Mouse (Mus musculus) cortical plate, adult 2 months (tissue): ENCODE measurements around the gene Igfbp4. TPM values are rescaled to one million over a fixed set of nuclear protein-coding genes. Genes with fewer than 3 reads are reported as not detected.

ENCODE experiments used
- H3K27ac ChIP-seq: fragments of 200-500 bp; 2 replicates; pipeline ENCODE4 v1.5.1; 2012; ENCODE audit warnings: low read length, control low read depth, inconsistent platforms; ENCODE audit not compliant: insufficient read depth
- H3K4me1 ChIP-seq: fragments of 200-500 bp; 2 replicates; pipeline ENCODE4 v1.6.1; 2011; ENCODE audit warnings: low read length; ENCODE audit not compliant: control insufficient read depth, insufficient read depth
- H3K4me3 ChIP-seq: fragments of 200-500 bp; 2 replicates; pipeline ENCODE4 v1.5.1; 2011; ENCODE audit warnings: mild to moderate bottlenecking, low read length, control low read depth; ENCODE audit not compliant: insufficient read depth
- CTCF ChIP-seq: fragments of 200-500 bp; IDR thresholded peaks from 2 replicates; pipeline ENCODE4 v1.5.1; 2011; ENCODE audit warnings: mild to moderate bottlenecking, control low read depth, low read length; ENCODE audit not compliant: insufficient read depth; ENCODE audit errors: extremely low read depth
- POLR2A ChIP-seq: fragments of 200-500 bp; IDR thresholded peaks from 2 replicates; pipeline ENCODE4 v1.6.1; 2011; ENCODE audit warnings: mild to moderate bottlenecking, low read length, control low read depth; ENCODE audit not compliant: insufficient read depth; ENCODE audit errors: extremely low read depth
- polyA plus RNA-seq: library from polyadenylated mRNA; depleted of rRNA; stranded (reverse); fragments of >200 nt; gene quantifications from 2 replicates; pipeline ENCODE4 v1.2.3, GENCODE M21; 2012; rRNA removed

The Igfbp4 gene
- polyA plus RNA-seq, result 106 and 120 TPM in 2 replicates

DNA sequence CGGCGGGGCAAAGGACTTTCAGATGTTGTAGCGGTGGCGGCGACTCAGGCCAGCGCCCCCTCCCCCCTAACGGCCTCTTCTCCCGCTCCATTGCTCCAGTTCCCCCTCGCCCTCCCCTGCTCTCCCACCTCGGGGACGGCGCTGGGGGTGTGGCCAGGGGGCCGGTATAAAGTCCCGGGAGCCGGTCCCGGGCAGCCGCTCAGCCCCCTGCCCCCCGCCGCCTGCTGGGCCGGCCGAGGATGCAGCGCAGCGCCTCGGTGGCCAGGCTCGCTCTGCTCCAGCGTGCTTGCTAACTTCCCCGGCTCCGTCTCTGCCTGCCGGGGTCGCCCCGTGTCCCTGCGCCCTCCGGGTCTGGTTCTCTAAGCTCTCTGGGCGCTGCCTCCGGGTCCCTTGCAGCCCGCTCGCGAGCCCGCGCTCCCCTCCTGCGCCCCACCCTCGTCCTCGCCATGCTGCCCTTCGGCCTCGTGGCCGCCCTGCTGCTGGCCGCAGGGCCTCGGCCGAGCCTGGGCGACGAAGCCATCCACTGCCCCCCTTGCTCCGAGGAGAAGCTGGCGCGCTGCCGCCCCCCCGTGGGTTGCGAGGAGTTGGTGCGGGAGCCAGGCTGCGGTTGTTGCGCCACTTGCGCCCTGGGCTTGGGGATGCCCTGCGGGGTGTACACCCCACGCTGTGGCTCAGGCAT lies at the start of gene Igfbp4:
TSS of gene Igfbp4 (plus strand) at position 194 of the 679 bp plus-strand sequence.
- H3K4me3 ChIP-seq, result peak within 1 kb of the TSS; percentile 43
- H3K27ac ChIP-seq, result peak within 1 kb of the TSS; percentile 78; the same call in 1 of the 2 replicates
- TF ChIP-seq CTCF (no peak), POLR2A (no peak)
- H3K4me1 ChIP-seq, result no peaks in the 10 kb centered on the region; the same call in 1 of the 2 replicates

DNA sequence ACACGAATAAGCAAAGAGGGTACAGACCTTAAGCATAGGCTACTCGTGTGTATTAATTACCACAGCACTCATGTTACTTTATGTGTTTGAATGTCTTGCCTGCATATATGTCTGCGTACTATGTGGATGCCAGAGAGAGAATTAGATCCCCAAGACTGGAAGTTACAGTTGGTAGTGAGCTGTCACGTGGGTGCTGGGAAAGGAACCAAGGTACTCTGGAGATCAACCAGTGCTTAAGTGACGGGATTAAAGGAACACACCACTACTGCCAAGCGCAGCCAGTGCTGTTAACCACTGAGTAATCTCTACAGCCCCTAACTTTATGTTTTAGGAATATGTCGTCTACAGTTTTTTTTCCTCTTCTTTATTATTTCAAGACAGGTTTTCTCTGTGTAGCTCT lies 45.1 kb upstream of the Igfbp4 start:
- H3K4me3 ChIP-seq, result no peak overlapping the region
- H3K27ac ChIP-seq, result no peak overlapping the region
- no peak for TF ChIP-seq POLR2A
- no peak for TF ChIP-seq CTCF
- no peaks in the 10 kb centered on the region for H3K4me1 ChIP-seq

DNA sequence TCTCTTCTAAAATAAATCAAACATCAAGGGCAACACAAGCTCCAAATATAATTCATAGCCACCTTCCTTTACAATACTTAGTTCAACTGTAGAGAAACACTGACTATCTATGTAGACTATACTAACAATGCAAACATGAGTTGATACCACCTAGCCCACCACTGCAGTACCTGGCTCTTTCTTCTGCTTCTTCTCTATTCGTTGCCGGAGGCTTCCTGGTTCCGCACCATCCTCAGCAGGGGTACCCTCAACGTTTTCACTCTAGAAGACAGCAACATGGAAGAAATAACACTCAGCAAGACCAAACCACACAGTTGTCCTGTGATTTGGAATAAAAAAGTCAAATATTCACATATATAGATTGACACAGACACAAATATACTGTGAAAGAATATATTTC lies 43.4 kb upstream of the Igfbp4 start:
- no peak overlapping the region for H3K4me3 ChIP-seq
- no peaks in the 10 kb centered on the region for H3K4me1 ChIP-seq
- H3K27ac ChIP-seq, result no peak overlapping the region
- TF ChIP-seq POLR2A (no peak), CTCF (no peak)

DNA sequence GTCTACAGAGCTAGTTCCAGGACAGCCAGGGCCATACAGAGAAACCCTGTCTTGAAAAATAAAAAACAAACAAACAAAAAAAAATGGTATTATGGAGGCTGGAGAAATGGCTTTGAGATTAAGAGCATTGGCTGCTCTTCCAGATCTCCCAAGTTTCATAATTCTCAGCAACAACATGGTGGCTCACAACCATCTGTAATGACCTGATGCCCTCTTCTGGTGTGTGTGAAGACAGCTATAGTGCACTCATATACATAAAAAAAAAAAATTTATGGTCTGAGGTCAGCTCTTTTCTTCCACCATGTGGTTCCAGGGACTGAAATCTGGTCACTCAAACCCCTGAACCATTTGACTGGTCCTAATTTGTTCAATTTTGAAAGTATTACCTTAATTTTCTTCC lies 42.3 kb upstream of the Igfbp4 start:
- H3K27ac ChIP-seq, result no peak overlapping the region
- H3K4me1 ChIP-seq, result no peaks in the 10 kb centered on the region
- TF ChIP-seq CTCF, result no peak
- TF ChIP-seq POLR2A, result no peak
- no peak overlapping the region for H3K4me3 ChIP-seq

DNA sequence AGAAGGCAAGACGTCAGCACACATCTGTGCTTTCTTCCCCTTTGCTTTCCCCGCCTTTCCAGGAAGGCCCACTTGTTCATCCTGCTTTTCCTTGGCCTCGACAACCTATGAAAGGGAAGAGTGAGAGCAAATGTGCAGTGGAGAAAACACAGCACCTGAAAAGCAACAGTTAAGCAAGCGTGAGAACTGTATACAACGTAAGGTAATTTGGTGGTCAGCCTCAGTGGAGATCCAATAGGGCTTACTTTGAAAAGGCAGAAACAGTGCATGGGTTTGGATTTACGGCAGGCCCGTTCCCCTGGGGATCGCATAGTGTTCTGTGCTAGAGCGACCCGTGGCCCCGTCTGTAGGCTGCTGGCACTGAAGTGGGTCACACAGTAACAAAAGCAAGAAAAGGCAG lies 41.8 kb upstream of the Igfbp4 start:
- no peaks in the 10 kb centered on the region for H3K4me1 ChIP-seq
- TF ChIP-seq CTCF, result no peak
- no peak for TF ChIP-seq POLR2A
- H3K27ac ChIP-seq, result no peak overlapping the region
- no peak overlapping the region for H3K4me3 ChIP-seq

DNA sequence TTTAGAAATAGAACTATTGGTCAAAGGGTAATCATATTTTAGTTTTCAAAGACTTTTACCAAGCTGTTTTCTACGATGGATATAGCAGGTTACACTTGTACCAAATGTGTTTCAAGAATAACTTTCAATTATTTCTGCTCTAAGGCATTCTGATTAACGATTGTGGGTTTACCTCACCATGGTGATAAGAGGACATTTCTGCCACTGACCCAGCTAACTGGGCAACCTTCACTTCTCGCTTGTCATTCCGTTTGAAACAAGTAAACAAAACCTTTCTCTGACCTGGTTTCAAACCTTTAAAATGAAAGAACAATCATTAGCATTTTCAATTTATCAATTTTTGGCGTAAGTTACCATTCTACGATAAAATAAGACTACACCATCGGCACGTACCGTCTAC lies 34.3 kb upstream of the Igfbp4 start:
- Histone ChIP-seq H3K27ac (no peak overlapping the region), H3K4me3 (no peak overlapping the region), H3K4me1 (no peaks in the 10 kb centered on the region)
- no peak for TF ChIP-seq CTCF
- TF ChIP-seq POLR2A, result no peak

DNA sequence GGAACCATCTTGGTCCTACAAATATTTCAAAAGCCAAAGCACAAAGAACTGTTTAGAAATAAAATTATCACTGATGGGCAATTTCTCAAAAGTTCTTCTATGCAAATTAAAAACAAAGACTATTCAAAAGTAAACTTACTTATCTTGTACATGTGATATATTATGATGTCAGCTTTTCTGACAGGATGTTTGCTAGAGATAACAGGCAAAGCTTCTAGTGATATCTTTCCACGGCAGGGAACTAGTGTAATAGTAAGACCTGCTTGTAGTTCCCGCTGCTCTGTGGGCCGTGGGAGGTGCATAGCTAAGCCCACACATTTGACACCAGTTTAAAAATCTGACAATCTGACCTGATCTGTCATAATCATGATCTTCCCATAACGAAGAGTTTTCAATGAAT lies 30.9 kb upstream of the Igfbp4 start:
- TF ChIP-seq CTCF, result no peak
- TF ChIP-seq POLR2A, result no peak
- H3K4me1 ChIP-seq, result no peaks in the 10 kb centered on the region
- no peak overlapping the region for H3K27ac ChIP-seq
- H3K4me3 ChIP-seq, result no peak overlapping the region

DNA sequence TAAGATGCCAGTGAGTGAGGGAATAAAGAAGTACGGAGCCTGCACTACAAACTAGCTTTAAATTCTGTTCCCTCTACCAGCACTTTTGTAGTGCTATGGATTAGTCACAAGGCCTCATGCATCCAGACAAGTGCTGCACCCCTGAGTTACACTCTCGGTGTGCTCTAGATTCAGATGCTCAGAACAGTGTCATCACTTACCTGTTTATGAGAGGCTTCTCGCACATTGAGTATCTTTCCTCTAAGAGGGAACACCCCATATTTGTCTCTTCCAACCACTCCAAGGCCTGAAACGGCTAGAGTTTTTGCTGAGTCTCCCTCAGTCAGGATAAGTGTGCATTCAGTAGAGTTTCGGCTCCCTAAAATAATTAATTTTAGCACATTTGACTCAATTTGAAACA lies 30.3 kb upstream of the Igfbp4 start:
- Histone ChIP-seq H3K4me3 (no peak overlapping the region), H3K4me1 (no peaks in the 10 kb centered on the region), H3K27ac (no peak overlapping the region)
- TF ChIP-seq POLR2A, result no peak

DNA sequence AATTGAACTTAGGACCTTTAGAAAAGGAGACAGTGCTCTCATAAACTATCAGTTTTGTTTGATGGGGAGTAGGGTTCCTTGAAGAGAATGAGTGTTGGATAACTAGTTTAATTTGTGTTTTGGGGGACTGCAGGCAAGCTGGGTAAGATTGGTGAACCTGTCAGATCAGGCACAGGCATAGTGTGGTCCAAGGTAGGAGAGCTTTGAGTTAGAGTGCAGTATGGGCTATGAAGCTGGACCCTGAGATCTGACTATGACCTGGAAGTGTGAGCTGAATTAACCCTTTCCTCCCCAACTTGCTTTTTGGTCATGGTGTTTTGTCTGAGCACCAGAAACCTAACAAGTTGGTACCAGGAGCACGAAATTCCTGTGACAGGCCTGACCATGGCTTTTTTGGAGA lies 27.2 kb upstream of the Igfbp4 start:
- Histone ChIP-seq H3K4me1 (no peaks in the 10 kb centered on the region), H3K4me3 (no peak overlapping the region), H3K27ac (no peak overlapping the region)
- TF ChIP-seq CTCF (no peak), POLR2A (no peak)

DNA sequence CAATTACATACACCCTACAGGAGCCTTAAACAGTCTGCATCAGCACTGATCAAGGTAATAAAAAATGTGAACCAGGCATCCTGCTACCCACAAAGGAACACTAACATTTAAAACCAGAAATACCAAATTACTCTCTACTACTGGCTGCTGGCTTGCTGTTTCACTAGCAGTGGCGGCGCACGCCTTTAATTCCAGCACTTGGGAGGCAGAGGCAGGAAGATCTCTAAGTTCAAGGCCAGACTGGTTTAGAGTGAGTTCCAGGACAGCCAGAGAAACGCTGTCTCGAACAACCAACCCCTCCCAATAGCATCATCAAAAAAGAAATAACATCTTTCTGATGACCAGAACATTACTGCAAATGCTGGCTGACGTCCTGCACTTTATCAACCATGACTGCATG lies 21.2 kb upstream of the Igfbp4 start:
- TF ChIP-seq CTCF (no peak), POLR2A (no peak)
- no peak overlapping the region for H3K4me3 ChIP-seq
- H3K27ac ChIP-seq, result no peak overlapping the region
- H3K4me1 ChIP-seq, result no peaks in the 10 kb centered on the region
